Mouse (Mus musculus) heart, embryonic 15.5 days (tissue): ENCODE results near the gene Slc10a6. TPM values are rescaled to one million over a fixed set of nuclear protein-coding genes. Genes with fewer than 3 reads are reported as not detected.

Experiments used
- polyA plus RNA-seq: library from polyadenylated mRNA; unstranded; fragments of >200 nt; fragmentation: Nextera tagmentation; extraction: Ambion mirVana; gene quantifications from 2 replicates; pipeline ENCODE4 v1.2.1, GENCODE M21; 2015

Slc10a6 gene
- polyA plus RNA-seq, 1 experiment from 2014 or later: 1.7 TPM

Other genes starting within 250 kb of the Slc10a6 start
- gene Ptpn13, start 204.2 kb downstream of the Slc10a6 start, polyA plus RNA-seq: 5.9 and 8.8 TPM in 2 replicates
- 0.24 and 0.34 TPM in 2 replicates for gene 1700016H13Rik, start 26.6 kb upstream of the Slc10a6 start, polyA plus RNA-seq
- gene Aff1, start 63.0 kb upstream of the Slc10a6 start, polyA plus RNA-seq: 7.6 and 11.9 TPM in 2 replicates